Mouse (Mus musculus) layer of hippocampus, postnatal 10 days (tissue): ENCODE data around the gene Spn. TPM values are rescaled to one million over a fixed set of nuclear protein-coding genes. Genes with fewer than 3 reads are reported as not detected.

Experiments
- DNase-seq, 2 experiments: peaks; one replicate each; pipeline ENCODE4 v3.0.0; 2021; ENCODE audit warnings: low spot score in 2 of 2
- total RNA-seq, 2 experiments: library from RNA; stranded (reverse); gene quantifications; 2 replicates each; pipeline ENCODE4 v1.2.3; 2021

Spn gene
- total RNA-seq, 2 experiments from 2014 or later, result 0.33 to 0.55 TPM

DNA sequence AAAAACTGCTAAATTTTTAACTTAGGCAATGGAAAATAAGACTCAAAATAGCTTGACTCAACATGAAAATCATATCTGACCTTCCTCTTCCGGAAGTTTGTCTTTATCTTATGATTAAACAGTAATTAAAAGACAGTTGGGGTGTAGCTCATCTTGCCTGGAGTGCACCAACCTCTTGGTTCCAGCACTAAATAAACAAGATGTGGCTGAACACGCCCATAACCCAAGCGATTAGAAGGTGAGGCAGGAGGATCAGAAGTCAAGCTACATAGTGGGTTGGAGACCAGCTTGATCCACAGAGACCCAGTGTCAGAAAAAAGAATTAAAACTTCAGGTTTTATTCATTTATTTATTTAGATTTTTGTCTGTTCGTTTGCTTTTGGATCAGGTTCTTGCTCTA lies 53.9 kb downstream of the Spn start:
- DNase-seq, result no peak

DNA sequence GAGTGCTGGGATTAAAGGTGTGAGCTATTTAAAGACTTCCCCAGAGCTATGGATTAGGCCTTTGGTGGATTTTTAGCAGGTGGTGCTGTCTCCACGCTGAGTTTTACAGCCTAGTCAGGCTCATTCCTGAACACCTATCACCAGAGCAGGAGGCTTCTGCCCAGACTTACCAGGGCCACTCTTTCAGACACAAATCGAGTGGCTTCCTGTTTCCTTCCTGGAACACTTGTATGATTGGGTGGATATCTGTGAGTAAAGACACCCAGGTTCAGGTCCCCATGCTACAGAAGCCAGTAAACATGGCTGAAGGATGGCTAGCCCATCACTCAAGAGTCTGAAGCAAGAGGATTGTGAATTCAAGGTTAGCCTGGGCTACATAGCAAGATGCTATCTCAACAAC lies 54.6 kb downstream of the Spn start:
- DNase-seq, result no peak

GRCm38 (mm10) chr7:127082271-127082670 lies 55.4 kb downstream of the Spn start:
- no peak for DNase-seq

Other genes with a start within 250 kb of the Spn start
- 10 to 100 TPM; 23.6 to 28.3 TPM for gene Tmem219, start 214.9 kb downstream of the Spn start, total RNA-seq
- gene Kctd13, start 208.9 kb downstream of the Spn start, total RNA-seq, result 100 to 1,000 TPM; 151 to 152 TPM
- gene Asphd1, start 188.2 kb downstream of the Spn start, total RNA-seq, result 10 to 100 TPM; 35.6 to 46.1 TPM
- gene Sez6l2, start 187.3 kb downstream of the Spn start, total RNA-seq, result 100 to 1,000 TPM; 273 to 305 TPM
- 100 to 1,000 TPM; 129 to 149 TPM for gene Cdipt, start 161.9 kb downstream of the Spn start, total RNA-seq
- gene Cdiptos, start 161.7 kb downstream of the Spn start, total RNA-seq, result under 1 TPM in 1 of 2 experiments, not detected in 1; 0.31 TPM
- gene Mvp, start 123.2 kb downstream of the Spn start, total RNA-seq, result 1 to 10 TPM; 5.6 to 6.2 TPM
- gene Pagr1b, start 121.3 kb downstream of the Spn start, total RNA-seq, result under 1 TPM in 1 of 2 experiments, not detected in 1; 0.62 TPM
- gene Pagr1a, start 120.5 kb downstream of the Spn start, total RNA-seq, result 10 to 100 TPM; 24.9 to 34.2 TPM
- 10 to 100 TPM; 33.4 to 34.8 TPM for gene Gm42742, start 116.7 kb downstream of the Spn start, total RNA-seq
- 100 to 1,000 TPM; 146 to 184 TPM for gene Prrt2, start 116.6 kb downstream of the Spn start, total RNA-seq
- gene Maz, start 110.8 kb downstream of the Spn start, total RNA-seq, result 100 to 1,000 TPM; 283 to 292 TPM
- 10 to 100 TPM; 12.6 to 16.5 TPM for gene Kif22, start 95.4 kb downstream of the Spn start, total RNA-seq
- not detected for gene Zg16, start 50.5 kb downstream of the Spn start, total RNA-seq
- gene AI467606, start 46.5 kb downstream of the Spn start, total RNA-seq, result 1 to 10 TPM; 1.3 to 1.4 TPM
- under 1 TPM; 0.20 to 0.57 TPM for gene Qprt, start 15.6 kb downstream of the Spn start, total RNA-seq
- 10 to 100 TPM; 70.5 to 75.5 TPM for gene Cd2bp2, start 58.2 kb upstream of the Spn start, total RNA-seq
- gene Tbc1d10b, start 70.6 kb upstream of the Spn start, total RNA-seq, result 10 to 100 TPM; 84.6 to 95.4 TPM
- 1 to 10 TPM; 1.3 to 3.3 TPM for gene Mylpf, start 71.1 kb upstream of the Spn start, total RNA-seq
- gene Zfp553, start 95.2 kb upstream of the Spn start, total RNA-seq, result 10 to 100 TPM; 19.3 to 19.6 TPM
- gene Sept1, start 95.3 kb upstream of the Spn start, total RNA-seq, result 1 to 10 TPM; 5.5 to 5.9 TPM
- 10 to 100 TPM; 56.7 to 67.0 TPM for gene Zfp771, start 106.5 kb upstream of the Spn start, total RNA-seq
- 10 to 100 TPM; 36.0 to 37.1 TPM for gene Dctpp1, start 122.9 kb upstream of the Spn start, total RNA-seq
- gene Sephs2, start 136.2 kb upstream of the Spn start, total RNA-seq, result 10 to 100 TPM; 45.7 to 49.4 TPM
- under 1 TPM; 0.51 to 0.89 TPM for gene Itgal, start 158.4 kb upstream of the Spn start, total RNA-seq
- gene Zfp768, start 207.8 kb upstream of the Spn start, total RNA-seq, result 10 to 100 TPM; 11.9 to 13.5 TPM
- gene Zfp747, start 238.2 kb upstream of the Spn start, total RNA-seq, result 1 to 10 TPM; 7.3 to 7.5 TPM
- gene 9130019O22Rik, start 249.3 kb upstream of the Spn start, total RNA-seq, result 1 to 10 TPM; 3.3 TPM